Mouse (Mus musculus) layer of hippocampus, postnatal 14 days (tissue): Measurements from ENCODE around the gene Pkd1. TPM values are rescaled to one million over a fixed set of nuclear protein-coding genes. Genes with fewer than 3 reads are reported as not detected.

Experiments used
- DNase-seq, 2 experiments: peaks; one replicate each; pipeline ENCODE4 v3.0.0; 2021 to 2022; ENCODE audit warnings: low spot score in 2 of 2, mixed read lengths in 1 of 2
- long read RNA-seq, 2 experiments: library from polyadenylated mRNA; stranded (forward); transcript quantifications; one replicate each; pipeline ENCODE4 v2.0.0; 2021
- total RNA-seq, 2 experiments: library from RNA; stranded (reverse); gene quantifications; 2 replicates each; pipeline ENCODE4 v1.2.3; 2021

The Pkd1 gene
- 10 to 100 TPM; 71.1 to 85.9 TPM for total RNA-seq
- long read RNA-seq, experiment 1, partial matches to known transcripts = 8 of 20 reads
- long read RNA-seq, experiment 1, other reads (novel, unspliced or antisense) = 12 of 20 reads
- long read RNA-seq, experiment 2, partial matches to known transcripts = 8 of 34 reads
- long read RNA-seq, experiment 2, other reads (novel, unspliced or antisense) = 25 of 34 reads

DNA sequence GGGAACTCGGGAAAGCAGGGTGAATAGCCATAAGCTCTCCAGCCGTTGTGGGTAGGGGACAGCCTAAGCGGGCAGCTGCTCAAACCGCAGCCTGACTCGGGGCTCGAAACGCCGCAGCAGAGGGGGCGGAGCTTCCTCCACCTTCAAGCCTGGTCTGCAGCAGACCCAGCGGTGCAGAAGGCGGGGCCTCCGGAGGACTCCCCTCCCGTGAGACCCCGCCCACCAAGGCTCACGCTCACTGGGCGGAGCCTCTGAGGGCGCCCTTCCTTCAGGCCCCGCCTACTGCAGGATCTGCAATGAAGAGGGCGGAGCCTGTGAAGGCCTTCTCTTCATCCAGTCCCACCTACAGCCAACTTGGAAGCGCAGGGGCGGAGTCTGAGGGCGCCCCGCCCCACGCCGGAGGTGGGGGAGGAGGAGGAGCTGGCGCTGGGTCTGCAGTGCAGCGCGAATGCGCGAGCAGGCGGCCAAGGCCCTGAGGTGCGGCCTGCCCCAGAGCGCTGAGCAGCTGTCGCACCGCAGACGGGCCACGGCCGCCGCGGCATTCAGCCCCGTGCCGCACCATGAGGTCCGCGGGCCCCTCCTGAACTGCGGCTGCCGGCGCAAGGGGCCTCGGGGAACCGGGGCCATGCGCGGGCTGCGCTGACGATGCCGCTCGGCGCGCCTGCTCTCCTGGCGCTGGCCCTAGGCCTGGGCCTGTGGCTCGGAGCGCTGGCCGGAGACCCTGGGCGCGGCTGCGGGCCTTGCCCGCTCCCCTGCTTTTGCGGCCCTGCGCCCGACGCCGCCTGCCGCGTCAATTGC lies at the start of gene Pkd1:
Gene Pkd1, plus strand, starts transcription at position 217 of the 798 bp plus-strand sequence.
- peak; percentile 97 to 99 for DNase-seq

DNA sequence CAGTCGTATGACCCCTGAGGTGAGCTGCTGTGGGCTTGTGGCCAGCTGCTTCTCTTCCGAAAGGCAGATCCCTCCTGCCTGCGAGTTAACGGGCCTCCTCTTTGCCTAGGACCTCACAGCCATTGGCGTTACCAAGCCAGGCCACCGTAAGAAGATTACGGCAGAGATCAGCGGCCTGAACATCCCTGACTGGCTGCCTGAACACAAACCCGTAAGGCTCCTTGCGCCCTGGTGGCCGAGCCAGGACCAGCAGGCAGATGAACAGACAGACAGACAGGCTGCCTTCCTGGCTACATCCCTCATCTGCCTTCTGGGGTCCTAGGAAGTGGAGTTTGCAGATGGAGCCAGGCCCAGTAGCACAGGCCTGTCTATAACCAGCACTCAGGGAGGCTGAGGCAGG lies 47.4 kb upstream of the Pkd1 start:
- no peak for DNase-seq

DNA sequence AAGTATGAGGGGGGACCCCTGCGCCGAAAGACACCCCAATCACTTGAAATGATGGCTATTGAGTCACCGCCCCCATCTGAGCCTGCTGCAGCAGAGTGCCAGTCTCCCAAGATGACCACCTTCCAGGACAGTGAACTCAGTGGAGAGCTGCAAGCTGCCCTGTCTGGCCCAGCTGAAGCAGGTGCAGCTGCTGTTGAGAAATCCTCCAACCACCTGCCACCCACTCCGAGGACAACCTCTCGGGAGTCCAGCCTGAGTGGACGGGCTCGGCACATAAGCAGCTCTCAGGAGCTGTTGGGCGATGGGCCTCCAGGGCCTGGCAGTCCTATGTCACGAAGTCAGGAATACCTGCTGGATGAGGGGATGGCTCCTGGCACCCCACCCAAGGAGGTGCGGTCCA lies 45.5 kb upstream of the Pkd1 start:
- DNase-seq = no peak

DNA sequence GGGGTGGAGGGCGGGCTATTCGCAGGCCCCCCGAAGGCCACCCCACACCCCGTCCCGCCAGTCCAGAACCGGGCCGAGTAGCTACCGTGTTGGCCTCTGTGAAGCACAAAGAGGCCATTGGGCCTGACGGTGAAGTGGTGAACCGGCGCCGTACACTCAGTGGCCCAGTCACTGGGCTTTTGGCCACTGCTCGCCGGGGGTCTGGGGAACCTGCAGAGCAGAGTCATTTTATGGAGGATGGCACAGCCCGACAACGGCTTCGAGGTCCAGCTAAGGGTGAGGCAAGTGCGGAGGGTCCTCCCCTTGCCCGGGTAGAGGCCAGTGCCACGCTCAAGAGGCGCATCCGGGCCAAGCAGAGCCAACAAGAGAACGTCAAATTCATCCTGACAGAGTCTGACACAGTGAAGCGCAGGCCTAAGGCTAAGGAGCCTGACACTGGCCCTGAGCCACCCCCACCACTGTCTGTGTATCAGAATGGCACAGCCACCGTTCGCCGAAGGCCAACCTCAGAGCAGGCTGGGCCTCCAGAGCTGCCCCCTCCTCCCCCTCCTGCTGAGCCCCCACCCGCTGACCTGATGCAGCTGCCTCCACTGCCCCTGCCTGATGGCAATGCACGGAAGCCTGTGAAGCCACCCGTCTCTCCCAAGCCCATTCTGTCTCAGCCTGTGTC lies 44.2 kb upstream of the Pkd1 start:
- DNase-seq = no peak

DNA sequence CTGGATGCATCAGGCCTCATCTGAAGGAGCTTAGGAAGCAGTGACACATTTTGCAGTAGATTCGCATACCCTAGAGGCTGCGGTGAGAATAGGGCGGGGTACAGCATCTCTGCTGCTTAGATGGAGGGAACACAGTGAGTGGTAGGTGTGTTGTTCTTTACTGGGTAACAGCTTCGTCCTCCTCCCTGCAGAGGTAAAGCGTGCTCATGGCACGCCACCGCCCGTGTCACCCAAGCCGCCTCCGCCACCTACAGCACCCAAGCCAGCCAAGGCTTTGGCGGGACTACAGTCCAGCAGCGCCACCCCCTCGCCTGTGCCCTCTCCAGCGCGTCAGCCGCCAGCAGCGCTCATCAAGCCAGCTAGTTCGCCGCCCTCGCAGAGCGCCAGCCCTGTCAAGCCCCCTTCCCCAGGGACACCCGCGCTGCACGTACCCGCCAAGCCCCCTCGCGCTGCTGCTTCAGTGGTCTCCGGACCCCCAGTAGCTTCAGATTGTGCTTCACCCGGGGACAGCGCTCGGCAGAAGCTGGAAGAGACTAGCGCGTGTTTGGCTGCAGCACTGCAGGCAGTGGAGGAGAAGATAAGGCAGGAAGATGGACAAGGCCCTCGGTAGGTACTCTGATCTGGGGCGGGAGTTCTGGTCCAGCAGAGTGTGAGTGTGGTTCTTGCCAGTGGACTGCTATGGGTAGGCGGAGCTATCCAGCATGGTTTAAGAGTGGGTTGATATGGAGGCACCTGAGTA lies 43.1 kb upstream of the Pkd1 start:
- no peak for DNase-seq

DNA sequence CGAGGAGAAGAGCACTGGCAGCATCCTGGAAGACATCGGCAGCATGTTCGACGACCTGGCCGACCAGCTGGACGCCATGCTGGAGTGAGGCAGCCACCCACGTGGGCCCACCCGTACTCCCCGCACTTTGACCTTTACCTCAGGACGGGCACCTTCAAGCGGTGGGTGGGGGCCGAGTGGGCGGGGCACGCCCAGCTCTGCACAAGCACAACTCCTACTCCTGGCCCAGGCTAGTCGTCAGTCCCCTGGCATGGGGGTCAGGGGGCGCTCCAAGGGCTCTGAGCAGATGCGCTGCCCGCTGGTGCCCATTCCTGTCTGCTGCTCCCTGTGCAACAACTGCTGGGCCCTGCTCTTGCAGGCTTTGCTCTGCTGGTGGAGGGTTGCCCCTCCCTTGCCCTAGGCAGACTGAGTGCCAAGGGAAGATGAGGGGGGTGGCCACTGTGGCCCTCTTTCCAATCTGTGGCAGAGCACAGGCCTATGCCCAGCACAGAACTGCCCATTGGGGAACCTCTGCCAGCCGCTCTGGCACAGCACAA lies 42.4 kb upstream of the Pkd1 start:
- no peak for DNase-seq

DNA sequence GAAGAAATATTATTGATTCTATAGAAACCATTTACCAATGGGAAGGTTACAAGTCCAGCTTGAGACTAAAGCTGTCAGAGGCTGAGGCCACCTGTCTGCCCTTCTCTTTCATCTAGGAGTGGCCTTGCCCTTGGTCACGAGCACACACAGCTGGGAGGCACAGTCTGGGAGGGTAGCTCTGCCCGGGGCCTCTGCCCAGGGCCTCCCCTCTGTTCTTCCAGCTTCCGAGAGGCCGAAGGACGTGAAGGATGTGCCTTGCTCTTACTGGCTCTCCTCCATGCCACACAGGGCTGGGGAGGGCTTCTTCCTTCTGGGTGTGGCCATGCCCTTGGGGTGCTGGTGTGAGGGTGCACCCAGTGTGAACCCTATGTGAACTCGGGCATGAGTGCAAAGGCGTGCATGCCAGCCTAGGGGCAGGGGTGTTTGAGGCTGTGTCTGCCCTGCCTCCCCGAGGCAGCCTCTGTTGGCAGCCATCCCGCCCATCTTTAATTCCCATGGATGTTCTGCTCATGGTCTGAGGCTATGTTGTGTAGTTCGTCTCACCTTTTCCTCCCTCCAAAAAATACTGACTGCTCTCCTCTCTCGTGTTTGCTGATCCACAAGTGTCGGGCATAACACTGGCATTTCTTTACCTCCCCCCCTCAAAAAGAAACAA lies 41.7 kb upstream of the Pkd1 start:
- no peak for DNase-seq

DNA sequence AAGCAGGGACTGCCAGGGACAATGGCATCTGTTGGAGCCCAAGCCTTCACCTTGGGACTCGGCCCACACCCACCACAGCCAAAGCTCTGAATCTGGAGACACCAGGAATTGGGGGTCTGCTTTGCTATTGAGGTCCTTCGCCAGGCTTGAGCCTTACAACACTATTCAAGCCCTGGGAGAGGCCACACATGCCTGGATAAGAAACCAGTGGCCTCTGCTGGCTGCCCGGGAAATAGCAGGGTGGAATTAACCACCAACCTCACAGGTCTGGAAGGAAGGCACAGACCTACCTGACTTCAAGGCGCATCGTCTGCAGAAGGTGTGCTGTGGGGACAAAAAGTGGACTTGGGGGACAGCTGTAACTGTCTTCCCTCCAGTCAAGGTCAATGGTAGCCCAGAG lies 36.0 kb upstream of the Pkd1 start:
- peak in 1 of 2 experiments; percentile 79 for DNase-seq

DNA sequence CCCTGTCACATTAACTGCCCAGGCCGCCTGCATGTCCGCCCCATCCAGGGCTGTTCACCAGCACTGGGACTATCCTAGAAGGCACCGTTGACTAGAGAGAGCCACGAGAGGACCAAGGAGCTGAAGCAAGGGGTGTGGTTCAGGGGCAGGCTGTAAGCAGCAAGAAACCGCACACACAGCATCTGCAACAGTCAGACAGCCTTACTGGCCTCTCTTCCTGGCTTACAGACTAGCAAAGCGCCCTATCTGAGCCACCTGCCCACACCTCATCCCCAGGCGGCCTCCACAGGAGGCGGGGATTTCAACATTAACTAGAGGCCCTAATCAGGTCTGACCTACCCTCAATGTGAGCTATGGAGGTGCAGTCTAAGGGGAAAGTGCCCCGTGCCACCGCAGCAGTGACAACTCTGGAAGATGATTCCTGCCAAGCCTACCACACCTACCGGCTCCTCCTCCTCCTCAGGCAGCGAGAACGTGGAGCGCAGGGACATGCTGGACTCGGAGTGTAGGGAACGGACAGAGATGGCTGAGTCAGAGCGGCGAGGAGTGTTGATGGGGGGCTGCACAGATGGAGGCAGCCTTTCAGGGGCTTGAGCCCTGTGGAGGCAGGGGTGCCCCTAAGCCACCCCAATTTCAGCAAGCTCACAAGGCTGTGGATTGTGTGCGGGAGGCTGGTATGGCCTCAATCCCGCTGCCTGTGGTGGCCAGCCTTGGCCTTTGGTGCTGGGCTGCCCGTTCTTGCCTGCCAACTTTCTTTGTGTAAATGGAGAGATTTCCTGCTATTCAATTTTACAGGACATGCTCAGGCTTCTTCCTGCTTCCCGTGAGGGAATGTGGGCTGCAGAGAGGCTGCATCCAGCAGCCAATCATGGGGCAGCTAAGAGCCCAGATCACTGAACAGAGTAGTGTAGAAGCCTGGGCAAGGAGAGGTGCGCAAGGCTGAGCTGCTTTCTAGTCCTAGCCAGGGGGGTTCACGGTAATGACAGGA lies 35.1 kb upstream of the Pkd1 start:
- no peak for DNase-seq

DNA sequence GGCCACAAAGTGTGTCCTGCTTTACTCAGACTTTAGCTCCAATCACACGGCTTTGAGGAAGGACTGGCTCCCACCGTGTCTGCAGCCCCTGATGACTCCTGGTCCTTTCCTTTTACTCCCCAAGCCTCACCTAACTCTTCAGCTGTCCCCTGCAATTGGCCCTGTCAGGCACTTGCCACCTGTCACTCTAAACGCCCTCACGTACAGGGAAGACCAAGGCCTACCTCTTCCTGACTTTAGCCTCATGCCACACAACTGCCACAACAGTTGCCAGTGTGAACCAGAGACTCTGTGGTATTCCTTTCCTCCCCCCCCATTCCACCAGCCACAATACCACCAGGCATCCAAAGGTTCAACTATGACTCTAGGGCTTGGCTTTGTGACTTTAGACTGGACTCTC lies 29.2 kb upstream of the Pkd1 start:
- DNase-seq = no peak

DNA sequence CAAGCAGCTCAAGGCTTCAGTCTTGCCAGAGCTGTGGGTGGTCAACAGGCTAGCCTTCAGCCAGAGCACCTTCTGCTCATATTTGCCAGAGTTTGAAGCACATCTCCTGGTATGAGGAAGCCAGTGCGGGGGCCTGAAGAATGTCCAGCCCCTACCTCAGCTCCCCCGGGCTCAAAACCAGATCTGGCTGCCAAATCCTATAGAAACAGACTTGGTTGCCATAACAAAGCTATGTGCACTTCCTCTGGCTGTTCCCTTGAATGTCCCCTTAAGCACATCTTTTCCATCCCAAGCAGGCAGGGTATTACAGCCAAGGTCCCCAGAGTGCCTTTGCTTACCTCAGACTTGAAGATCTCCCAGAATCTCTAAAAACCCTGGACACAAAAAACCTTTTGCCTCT lies 24.9 kb upstream of the Pkd1 start:
- DNase-seq = no peak

DNA sequence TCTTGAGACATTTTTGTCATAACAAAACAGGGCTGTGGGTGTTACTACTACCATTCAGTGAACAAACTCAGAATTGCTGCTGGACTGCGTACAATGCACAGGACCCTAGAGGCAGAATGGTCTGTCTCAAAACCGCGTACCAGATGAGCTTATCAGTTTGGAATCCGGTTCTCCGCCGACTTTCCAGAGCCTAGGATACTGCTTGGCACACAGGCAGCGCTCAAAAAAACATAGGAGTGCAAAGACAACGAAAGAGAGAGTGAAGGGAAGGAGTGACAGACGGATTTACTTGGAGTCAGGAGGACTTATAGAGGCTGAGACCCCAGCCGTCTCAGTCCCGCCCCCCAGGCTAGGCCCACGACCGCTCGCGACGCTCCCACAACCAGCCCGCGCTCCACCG lies 22.3 kb upstream of the Pkd1 start:
- DNase-seq = no peak

DNA sequence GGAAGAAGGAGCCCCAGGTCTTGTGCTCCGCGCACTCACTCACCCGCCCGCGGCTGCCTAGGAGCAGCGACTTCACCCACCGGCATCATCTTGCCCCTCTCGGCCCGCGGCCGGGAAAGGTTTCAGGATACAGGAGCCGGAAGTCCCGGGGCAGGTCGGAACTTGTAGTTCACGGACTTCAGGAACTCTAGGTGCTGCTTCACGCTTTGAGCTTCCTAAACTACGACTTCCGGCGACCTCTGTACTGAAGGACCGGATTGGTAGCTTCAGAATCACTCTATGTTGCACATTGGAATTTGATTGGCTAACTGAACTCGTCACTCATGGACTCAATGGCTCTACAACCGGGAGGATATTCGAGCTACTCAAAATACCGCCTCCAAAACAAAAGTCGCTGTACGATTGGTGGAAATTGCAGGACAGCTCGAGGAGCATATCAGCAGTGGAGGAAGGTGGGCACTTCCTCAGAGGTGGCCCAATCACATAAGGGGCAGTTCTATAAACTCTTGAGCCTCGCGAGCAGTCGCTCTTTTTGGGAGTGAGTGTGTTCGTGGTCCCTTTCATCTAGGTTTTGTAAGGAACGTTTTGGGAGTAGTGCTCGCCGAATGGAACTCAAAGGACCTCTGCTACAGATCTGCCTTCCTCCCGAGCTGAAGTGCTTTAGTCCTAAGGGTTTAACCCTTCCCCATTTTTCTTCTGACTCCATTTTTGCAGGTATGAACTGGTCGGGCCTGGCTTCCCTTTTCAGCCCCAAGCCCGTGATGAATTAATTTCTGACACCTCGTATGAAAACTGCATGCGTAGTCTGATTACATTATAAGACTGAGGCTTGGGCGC lies 21.7 kb upstream of the Pkd1 start, which contains the start of gene Traf7:
Gene Traf7, minus strand, starts transcription at position 216 of the 837 bp plus-strand sequence.
- peak; percentile 87 to 99 for DNase-seq

DNA sequence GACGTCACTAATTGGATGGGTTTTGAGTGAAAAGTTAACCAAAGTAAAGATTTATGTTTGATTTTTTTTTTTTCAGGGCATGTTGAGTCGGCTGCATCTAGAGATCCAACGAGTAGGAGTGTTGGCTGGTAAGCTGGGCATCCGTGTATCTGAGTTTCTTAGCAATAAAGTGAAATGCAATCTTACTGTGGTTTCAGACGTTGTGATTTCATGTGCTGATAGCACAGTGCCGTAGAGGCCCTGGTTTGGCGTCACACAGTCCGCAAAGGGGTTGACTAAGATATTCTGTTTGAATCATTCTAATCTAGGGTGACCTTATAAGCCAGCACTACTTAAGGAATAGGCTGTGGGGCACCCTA lies 21.1 kb upstream of the Pkd1 start:
- DNase-seq = no peak

DNA sequence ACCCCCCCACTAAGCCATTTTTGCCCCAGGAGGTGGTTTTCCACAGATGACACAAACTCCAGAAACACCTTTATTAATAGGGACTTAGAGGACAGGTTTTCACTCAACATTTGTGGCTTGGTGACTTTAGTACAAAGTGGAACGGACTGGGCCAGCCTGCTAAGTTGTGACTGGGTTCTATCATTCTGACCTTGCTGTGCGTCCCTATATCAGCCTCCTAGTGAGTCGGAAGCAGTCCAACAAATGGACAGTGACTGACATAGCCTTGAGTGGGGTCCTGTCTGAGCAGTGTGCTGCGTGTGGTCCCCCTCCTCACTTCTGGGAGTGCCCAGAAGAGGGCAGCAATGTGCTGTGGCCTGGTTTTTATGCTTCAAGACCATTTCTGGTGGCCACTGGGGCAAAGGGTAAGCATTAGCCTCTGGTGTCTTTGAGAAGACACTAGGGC lies 20.6 kb upstream of the Pkd1 start:
- DNase-seq = peak in 1 of 2 experiments; percentile 67

DNA sequence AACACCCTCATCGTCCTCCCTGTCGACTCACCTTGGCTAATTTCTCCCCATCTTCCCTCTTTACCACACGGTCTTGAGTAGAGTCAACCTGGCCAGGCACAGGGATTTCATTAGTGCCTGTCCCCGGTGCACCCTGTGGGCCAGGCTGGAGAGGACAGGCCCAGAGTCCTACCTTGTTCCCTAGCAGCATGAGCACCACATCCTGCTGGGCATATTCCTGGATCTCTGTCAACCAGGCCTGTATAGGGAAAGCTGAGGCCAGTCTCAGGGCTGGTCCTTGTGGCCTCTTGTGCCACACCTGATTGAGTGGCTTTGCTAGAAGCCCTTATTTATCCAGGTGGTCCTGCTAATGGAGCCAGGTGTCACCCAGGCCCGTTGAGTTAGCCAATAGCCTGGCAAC lies 19.8 kb upstream of the Pkd1 start:
- no peak for DNase-seq

DNA sequence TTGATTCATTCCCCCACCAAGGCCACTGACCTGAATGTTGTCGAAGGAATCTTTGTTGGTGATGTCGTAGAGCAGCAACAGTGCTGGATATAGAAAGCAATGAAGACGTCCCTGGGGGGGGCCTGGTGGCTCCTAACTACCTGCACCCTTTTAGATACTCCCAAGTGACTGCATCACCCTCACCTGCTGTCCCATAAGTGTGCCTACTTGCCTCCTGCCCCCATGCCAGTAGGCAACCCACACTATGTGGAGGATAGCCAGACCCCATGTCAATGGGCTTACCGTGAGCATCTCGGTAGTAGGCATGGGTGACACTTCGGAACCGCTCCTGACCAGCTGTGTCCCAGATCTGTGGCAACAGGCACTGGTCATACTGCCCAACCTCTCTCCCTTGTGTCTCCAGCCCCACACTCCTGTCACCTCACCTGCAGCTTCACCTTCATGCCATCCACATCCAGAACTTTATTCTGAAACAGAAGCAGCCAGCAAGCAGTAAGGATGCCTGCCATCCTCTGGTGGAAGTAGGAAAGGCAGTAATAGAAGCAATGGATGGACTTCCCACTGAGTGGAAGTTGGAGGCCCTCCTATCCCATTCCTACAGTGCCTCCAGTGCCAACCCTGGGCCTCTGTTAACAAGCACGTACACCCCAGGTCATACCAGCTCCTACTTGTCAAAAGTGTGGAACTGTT lies 19.1 kb upstream of the Pkd1 start:
- no peak for DNase-seq

DNA sequence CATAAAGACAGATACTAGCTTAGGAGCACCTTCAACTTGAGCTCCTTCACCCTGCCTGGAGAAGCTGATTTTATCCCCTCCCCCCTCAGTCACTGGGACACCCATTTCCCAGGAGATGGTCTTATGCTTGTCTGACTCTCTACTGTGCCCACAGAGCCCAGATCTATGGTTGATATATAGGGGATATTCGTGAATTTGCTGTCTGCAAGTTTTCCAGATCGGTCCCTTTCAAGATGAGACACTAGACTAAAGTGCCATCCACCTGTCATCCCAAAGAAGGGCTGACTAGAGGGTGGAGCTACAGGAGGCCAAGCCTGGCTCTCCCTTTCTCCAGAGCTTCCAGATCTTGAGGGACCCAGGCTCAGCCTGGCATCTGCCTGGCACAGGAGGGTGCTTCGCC lies 18.6 kb upstream of the Pkd1 start:
- no peak for DNase-seq
